Mouse (Mus musculus) megakaryocyte, embryonic 14.5 days (primary cell): ENCODE results near the gene Phf21a.

ENCODE experiments used
- FLI1 ChIP-seq: IDR thresholded peaks from 2 replicates; pipeline ENCODE4 v1.6.1; 2012; ENCODE audit warnings: low read length, inconsistent platforms, mixed read lengths
- GATA1 ChIP-seq: IDR thresholded peaks from 3 replicates; pipeline ENCODE4 v1.6.1; 2012; ENCODE audit warnings: mixed read lengths, low read length, inconsistent platforms, borderline replicate concordance

- TF ChIP-seq GATA1 (no peak), FLI1 (no peak)
These were observed 81.3 kb downstream of the Phf21a start for GRCm38 (mm10) chr2:92174265-92174664.
